Mouse (Mus musculus): ENCODE measurements at regions not wholly inside any gene's neighbourhood (a gene's known extent, or its start where the extent isn't known, plus 50 kb on each side); places are given as distances from the start of the nearest gene placed in this dataset.

DNA sequence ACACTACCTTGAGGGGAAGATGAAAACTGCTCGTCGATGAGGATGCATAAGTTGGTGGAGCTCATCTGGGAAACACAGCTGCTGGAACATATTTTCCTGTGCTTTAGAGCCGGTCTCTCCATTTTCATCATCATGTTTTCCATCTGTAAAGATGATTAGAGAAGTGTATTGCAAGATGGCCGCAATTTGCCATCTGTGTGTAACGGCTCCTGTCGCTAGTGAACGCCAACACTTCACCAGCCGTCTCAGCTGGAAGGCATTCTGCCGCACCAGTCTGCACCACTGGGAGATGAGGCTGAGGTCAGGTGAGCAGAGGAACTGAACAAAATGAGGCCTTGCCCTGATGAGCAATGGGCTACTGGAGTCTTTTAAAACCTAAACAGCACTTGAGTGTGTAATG lies 57.4 kb downstream of the Gm21962 start:
- DNase-seq: no peak

- DNase-seq: no peak
Measured at GRCm38 (mm10) chr3:137729421-137729820, 58.1 kb downstream of the Gm21962 start.

GRCm38 (mm10) chr3:137737222-137737800 lies 66.0 kb downstream of the Gm21962 start:
- no peak for DNase-seq

DNA sequence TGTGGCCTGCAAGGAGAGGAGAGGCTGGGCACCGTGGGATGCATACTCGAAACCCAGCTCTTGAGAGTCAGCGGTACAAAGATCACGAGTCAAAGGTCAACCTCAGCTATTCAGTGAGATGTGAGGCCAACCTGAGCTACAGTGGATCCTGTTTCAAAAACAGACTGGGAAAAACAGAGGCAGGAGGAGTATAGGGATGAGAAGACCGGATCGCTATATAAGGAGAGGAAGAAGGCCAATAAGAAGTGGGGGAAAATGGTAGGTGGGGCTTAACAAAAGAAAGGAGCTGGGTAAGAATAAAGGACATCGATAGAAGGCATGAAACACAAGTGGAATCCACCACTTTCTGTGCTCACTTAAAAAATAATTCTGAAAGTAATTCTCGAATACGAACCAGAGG lies 70.2 kb downstream of the Gm21962 start:
- DNase-seq: no peak

- DNase-seq: no peak
Measured at GRCm38 (mm10) chr3:137742119-137742518, 70.8 kb downstream of the Gm21962 start.

GRCm38 (mm10) chr3:137751732-137752260 lies 80.5 kb downstream of the Gm21962 start:
- no peak for DNase-seq

GRCm38 (mm10) chr3:137752447-137753256 lies 81.3 kb downstream of the Gm21962 start:
- DNase-seq: peak; percentile 80

DNA sequence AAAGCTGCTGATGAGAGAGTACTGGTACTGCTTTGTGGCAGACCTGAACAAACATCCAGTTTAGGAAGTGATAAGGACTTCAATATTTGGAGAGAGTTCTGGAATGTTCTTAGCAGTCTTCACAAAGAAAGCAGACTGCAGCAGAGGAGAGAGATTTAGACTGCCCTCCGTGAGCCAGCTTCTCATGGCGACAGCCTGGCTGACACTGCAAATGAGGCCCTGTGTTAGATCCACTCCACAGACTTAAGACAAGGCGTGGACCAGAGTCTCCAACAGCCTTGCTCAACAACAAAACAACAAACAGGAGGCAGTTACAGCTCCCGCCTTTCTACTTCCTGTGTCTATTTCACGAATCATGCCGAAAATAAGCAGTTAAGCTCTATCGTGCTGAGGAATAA lies 81.9 kb downstream of the Gm21962 start:
- no peak for DNase-seq

DNA sequence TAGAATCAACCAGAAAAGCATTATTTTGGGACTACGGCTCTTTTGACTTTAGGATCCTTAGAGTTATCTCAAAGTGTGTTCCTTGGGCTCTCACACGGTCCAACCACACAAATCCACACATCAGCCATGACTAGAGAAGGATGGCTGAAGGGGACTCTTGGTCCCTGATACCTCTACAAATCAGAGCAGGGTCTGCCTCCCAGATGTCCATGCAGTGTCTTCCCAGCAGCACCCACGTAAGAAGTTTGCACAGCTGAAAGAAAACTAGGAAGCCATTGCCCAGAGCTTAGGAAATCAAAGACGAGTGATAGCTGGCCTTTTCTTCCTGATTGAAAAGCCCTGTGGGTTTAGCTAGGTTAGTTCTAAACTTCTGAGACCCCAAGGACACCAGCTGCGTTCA lies 84.1 kb downstream of the Gm21962 start:
- DNase-seq: no peak

GRCm38 (mm10) chr3:137762213-137762884 lies 91.0 kb downstream of the Gm21962 start:
- DNase-seq: no peak

GRCm38 (mm10) chr3:137763406-137763805 lies 92.1 kb downstream of the Gm21962 start:
- DNase-seq: no peak

- no peak for DNase-seq
Measured at GRCm38 (mm10) chr3:137768627-137769026, 95.7 kb upstream of the H2afz start.

GRCm38 (mm10) chr3:137775076-137775849 lies 89.0 kb upstream of the H2afz start:
- no peak for DNase-seq

DNA sequence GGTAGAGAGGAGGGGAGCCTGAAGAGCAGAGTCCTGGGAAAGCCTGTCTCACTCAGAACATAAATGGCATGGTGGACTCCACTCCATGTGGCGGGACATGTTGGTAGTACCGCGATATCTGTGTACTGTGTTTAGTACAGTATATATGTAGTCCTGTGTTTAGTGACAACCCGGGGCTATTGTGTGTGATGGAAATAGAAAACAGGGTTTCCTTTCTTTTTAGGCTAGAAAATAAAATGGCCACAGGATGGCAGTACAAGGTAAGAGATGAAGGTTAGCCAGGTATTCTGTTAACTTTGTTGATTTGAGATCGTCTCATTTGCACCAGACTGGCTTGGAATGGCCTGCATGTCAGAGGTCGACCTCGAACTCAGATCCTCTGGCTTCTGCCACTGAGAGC lies 86.2 kb upstream of the H2afz start:
- DNase-seq: peak; percentile 30

DNA sequence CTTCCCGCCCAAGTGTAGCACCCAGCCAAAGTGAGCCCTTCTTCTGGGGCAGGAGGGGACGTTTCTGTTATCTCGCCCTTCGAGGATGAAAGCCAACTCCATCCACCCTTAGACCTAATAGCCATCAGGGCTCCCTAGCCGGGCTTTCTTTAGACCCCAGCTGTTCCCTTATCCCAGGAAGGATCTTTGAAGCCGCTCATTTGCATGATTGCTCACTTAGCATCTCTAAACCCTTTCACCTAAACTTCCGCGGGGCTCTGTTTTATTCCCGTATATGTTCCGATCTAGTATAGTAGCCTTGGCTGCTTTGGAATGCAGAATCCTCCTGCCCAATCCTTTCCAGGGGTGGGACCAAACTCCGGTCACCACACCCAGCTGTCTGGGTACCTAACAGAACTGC lies 84.3 kb upstream of the H2afz start:
- DNase-seq: no peak

DNA sequence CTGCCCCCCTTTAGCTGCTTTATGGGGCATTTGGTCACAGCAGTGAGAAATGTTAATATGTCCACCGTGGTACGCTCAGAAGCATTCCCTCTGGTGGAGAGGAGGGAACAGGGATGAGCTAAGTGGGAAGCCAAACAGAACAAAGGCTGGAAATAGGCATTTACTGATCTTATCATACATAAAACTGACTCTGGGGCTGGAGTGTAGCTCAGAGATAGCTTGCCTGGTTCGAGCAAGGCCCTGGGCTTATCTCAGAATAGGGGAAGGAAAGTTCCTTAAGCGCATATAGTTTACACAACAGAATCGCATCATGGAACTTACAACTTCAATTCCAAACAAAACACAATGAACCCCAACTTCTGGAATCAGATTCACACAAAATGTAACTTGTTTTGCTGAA lies 81.5 kb upstream of the H2afz start:
- no peak for DNase-seq

DNA sequence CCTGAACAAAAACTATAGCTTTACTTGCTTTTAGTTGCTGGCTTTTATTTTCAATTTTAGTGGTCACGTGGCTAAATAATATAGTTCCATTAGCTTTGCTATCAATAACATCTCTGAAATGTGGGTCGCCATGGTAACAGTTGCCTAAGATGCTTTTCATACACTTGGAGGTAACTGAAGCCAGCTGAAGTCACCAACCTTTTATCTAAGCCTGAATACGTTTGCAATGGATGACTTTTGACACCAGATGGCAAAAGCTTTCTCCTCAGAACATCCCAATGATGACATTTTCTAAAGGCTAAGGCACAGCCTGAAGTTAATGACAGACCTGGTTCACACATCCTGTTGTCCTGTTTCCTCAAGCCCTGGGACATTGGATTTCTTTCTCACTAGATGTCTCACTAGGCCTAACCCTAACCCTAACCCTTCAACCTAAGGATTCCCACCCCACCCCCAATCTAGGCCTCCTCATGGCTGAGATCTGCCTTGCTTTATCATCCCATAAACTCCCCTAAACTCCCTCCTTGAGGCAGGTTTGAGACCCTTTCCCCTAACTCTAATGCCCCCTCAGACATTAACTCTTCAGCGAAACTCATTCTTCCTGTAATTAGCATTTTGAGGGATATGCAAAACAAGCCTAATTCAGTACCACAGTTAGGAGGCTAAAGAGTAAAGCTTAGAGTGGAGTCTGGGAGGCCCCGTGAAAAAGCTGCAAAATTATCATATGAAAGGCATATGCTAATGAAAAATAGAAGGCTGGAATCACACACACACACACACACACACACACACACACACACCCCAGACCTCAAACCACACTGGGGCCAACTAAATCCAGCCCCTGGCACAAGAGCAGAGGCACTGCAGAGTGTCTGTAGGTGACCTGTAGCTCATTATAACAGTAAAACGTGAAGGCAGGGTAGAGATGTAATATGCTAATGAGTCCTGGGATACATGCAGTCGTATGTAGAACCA lies 80.1 kb upstream of the H2afz start:
- no peak for DNase-seq

- DNase-seq: no peak
Measured at GRCm38 (mm10) chr3:137785224-137785623, 79.1 kb upstream of the H2afz start.

GRCm38 (mm10) chr3:137785871-137786270 lies 78.4 kb upstream of the H2afz start:
- DNase-seq: no peak

GRCm38 (mm10) chr3:137789671-137790070 lies 74.6 kb upstream of the H2afz start:
- DNase-seq: no peak

DNA sequence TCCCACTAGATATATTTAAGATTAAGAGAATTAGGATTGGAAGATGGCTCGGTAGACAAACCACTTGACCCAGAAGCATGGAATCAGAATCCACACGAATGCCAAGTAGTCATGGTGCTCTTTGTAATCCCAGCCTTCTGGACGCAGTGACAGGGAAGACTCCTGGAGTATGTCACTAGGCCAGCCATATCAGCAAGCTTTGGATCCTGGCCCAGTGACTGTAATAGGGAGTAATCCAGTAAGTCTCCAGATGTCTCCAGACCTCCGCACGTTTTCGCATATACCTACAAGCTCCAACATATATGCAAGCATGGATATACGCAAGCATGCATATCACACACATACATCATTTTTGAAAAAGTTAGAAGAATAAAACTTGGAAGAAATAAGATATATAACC lies 73.9 kb upstream of the H2afz start:
- no peak for DNase-seq

All from cerebellum, adult 8-10 months (tissue).